ENCODE assay signal across 10 mouse cellular contexts in the genomic region with DNA sequence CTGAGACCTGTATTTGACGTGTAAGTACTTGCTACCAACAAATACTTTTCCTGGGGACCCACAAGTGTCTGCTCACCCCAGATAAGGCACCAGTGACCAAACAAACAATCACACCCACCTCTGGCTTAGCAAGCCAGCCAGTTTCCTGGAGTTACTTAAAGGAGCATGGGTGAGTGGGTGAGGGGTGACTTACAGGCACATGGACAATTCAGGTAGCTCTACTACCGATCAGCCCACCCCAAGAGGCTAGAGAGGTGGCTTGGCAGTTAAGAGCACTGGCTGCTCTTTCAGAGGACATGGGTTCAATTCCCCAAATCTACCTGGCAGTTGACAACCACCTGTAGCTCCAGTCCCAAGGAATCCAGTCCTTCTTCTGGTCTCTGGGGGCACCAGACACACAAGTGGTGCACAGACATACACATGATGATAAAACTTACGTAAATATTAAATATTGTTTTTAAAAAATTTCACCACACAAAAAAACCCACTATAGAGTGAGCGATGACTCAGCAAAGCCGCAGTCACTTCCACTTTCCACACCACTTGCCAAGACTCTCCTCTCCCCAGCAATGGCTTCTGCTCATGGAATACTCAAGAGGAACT. TPM values are rescaled to one million over a fixed set of nuclear protein-coding genes. Genes with fewer than 3 reads are reported as not detected.
DNase-seq lines count a peak whose midpoint lies in the region; ATAC-seq and TF ChIP-seq lines count a peak whose summit lies in the region.
"Had no signal": no experiment of that assay in that cellular context is flagged by ENCODE, and none has a peak within 500 bp of the region (broad histone marks: within the 10 kb centered on the region; RNA-seq: fewer than 3 reads in every experiment).

No protein-coding gene starts in this region.

- H3K27ac ChIP-seq in forebrain, embryonic 10.5 days = peak overlapping the region; percentile 48; the same call in 1 of the 2 replicates
- no peak overlapping the region for H3K27ac ChIP-seq in forebrain, embryonic 11.5 days (ENCODE audit: low read depth, low read length)
- H3K27ac ChIP-seq in CH12.LX (ENCODE audit: insufficient read depth, low read depth) = no peak overlapping the region
- H3K27ac ChIP-seq: limb, embryonic 15.5 days had no signal

- no peaks in the 10 kb centered on the region for H3K36me3 ChIP-seq in forebrain, embryonic 10.5 days (replicated peaks)
- no peaks in the 10 kb centered on the region for H3K36me3 ChIP-seq in forebrain, embryonic 11.5 days (ENCODE audit: control insufficient read depth, insufficient read depth, low read length)
- H3K36me3 ChIP-seq in CH12.LX (replicated peaks in 1 of 2; ENCODE audit: control insufficient read depth in 1 of 2, insufficient read depth in 1 of 2, low read length in 1 of 2) = no peaks in the 10 kb centered on the region
- H3K36me3 ChIP-seq: limb, embryonic 15.5 days had no signal

- no peak for TF ChIP-seq EP300 in CH12.LX (IDR thresholded peaks at IDR 0.05; ENCODE audit: low read length)

- TF ChIP-seq RAD21 in CH12.LX (IDR thresholded peaks at IDR 0.05; ENCODE audit: low read depth, low read length) = no peak

- dilution Hi-C loops in CH12.LX (cut with MboI; ENCODE audit: extremely low pct_ligation_motif_present, extremely low pct_unique_long_range_greater_than_20kb, low sequenced_read_pairs) = no loop called here

- H3K9ac ChIP-seq in forebrain, embryonic 11.5 days (ENCODE audit: low read length) = no peak overlapping the region
- H3K9ac ChIP-seq in CH12.LX (ENCODE audit: insufficient read depth, low read depth) = no peak overlapping the region
- H3K9ac ChIP-seq: limb, embryonic 15.5 days had no signal

- peaks cover 4% of the 10 kb centered on the region; the same call in 1 of the 2 replicates for H3K4me1 ChIP-seq in forebrain, embryonic 10.5 days
- no peaks in the 10 kb centered on the region for H3K4me1 ChIP-seq in forebrain, embryonic 11.5 days (replicated peaks; ENCODE audit: control insufficient read depth, insufficient read depth, low read length)
- H3K4me1 ChIP-seq in CH12.LX (ENCODE audit: control insufficient read depth in 1 of 2, insufficient read depth in 2 of 2) = peaks cover 9 to 31% of the 10 kb centered on the region in 2 experiments
- H3K4me1 ChIP-seq: limb, embryonic 15.5 days had no signal

- DNase-seq in forebrain, embryonic 10.5 days (ENCODE audit: extremely low spot score, low spot score) = no peak
- no peak for DNase-seq in forebrain, embryonic 11.5 days (ENCODE audit: low spot score)
- DNase-seq in CH12.LX (ENCODE audit: extremely low read depth) = no peak
- DNase-seq in frontal cortex, postnatal 14 days (ENCODE audit: low spot score in 2 of 2) = no peak
- no peak for DNase-seq in adrenal gland, postnatal 10 days
- no peak for DNase-seq in cerebellum, postnatal 4 days (ENCODE audit: low spot score in 2 of 2)
- DNase-seq: right cerebral cortex, adult 18-20 months had no signal

- no peaks in the 10 kb centered on the region for H3K27me3 ChIP-seq in forebrain, embryonic 10.5 days (ENCODE audit: poor library complexity, severe bottlenecking)
- H3K27me3 ChIP-seq in forebrain, embryonic 11.5 days (ENCODE audit: control insufficient read depth, insufficient read depth, low read length) = no peaks in the 10 kb centered on the region
- H3K27me3 ChIP-seq in CH12.LX (replicated peaks) = no peaks in the 10 kb centered on the region
- H3K27me3 ChIP-seq: limb, embryonic 15.5 days had no signal

- no peak overlapping the region for H3K4me3 ChIP-seq in forebrain, embryonic 10.5 days
- H3K4me3 ChIP-seq in forebrain, embryonic 11.5 days (ENCODE audit: low read depth, low read length) = no peak overlapping the region
- no peak overlapping the region for H3K4me3 ChIP-seq in CH12.LX (replicated peaks in 1 of 3; ENCODE audit: low read depth in 2 of 3, low read length in 2 of 3, poor library complexity in 1 of 3)
- H3K4me3 ChIP-seq: limb, embryonic 15.5 days had no signal

- no peak for TF ChIP-seq POLR2A in CH12.LX (IDR thresholded peaks at IDR 0.05; ENCODE audit: low read depth, low read length)

- 90% methylated on average over 5 of the region's 5 CpGs for WGBS in forebrain, embryonic 10.5 days
- WGBS in forebrain, embryonic 11.5 days = 89% methylated on average over 5 of the region's 5 CpGs

- H3K4me2 ChIP-seq in forebrain, embryonic 11.5 days (ENCODE audit: low read depth, low read length, severe bottlenecking) = no peak overlapping the region
- no peak overlapping the region for H3K4me2 ChIP-seq in CH12.LX (ENCODE audit: insufficient read depth, low read depth, poor library complexity, severe bottlenecking)
- H3K4me2 ChIP-seq: limb, embryonic 15.5 days had no signal

- no peak for ATAC-seq in forebrain, embryonic 11.5 days (replicated peaks; ENCODE audit: low FRiP score)
- peak; percentile 62 to 87 for ATAC-seq in hematopoietic stem cell, adult 5-6 weeks (replicated peaks in 1 of 2; ENCODE audit: insufficient read depth in 1 of 2, low FRiP score in 2 of 2, low TSS enrichment in 1 of 2, low read depth in 1 of 2, poor library complexity in 2 of 2, severe bottlenecking in 2 of 2)
- peak; percentile 47; the same call in 1 of the 2 replicates for ATAC-seq in monocyte, adult 5-6 weeks (replicated peaks; ENCODE audit: insufficient number of reproducible peaks, low FRiP score, low TSS enrichment, poor library complexity, severe bottlenecking)

- in situ Hi-C loops in CH12.LX (cut with MboI; ENCODE audit: low pct_ligation_motif_present, low pct_unique_long_range_greater_than_20kb, low sequenced_read_pairs) = no loop called here

- no peaks in the 10 kb centered on the region for H3K79me2 ChIP-seq in CH12.LX (replicated peaks; ENCODE audit: control insufficient read depth, extremely low read depth, insufficient read depth, poor library complexity, severe bottlenecking)

- H3K9me3 ChIP-seq in forebrain, embryonic 10.5 days = no peaks in the 10 kb centered on the region
- H3K9me3 ChIP-seq in forebrain, embryonic 11.5 days (ENCODE audit: control insufficient read depth, low read length) = no peaks in the 10 kb centered on the region
- peaks cover under 1% of the 10 kb centered on the region for H3K9me3 ChIP-seq in CH12.LX (replicated peaks; ENCODE audit: low read length)
- H3K9me3 ChIP-seq: limb, embryonic 15.5 days had no signal

- no peak for TF ChIP-seq CTCF in CH12.LX (conservative IDR thresholded peaks at IDR 0.05 in 1 of 2, IDR thresholded peaks at IDR 0.05 in 1 of 2; ENCODE audit: low read depth in 2 of 2, low read length in 2 of 2)

TF ChIP-seq in CH12.LX, 34 proteins besides CTCF, POLR2A, EP300 and RAD21:
- TF ChIP-seq ZNF384 (IDR thresholded peaks at IDR 0.05; ENCODE audit: low read depth, low read length) (no peak), MAFK (IDR thresholded peaks at IDR 0.05; ENCODE audit: insufficient replicate concordance, low read length) (peak; percentile 74)
TF ChIP-seq in CH12.LX: peak in this region for 1.

RNA-seq across cellular contexts. Expression of gene Fads1, which starts 9.5 kb away (rescaled TPM):
- 171 and 180 TPM in 2 replicates for polyA plus RNA-seq in forebrain, embryonic 10.5 days (2016; fragmentation: Nextera tagmentation; extraction: Ambion mirVana)
- polyA plus RNA-seq in forebrain, embryonic 11.5 days (2014; fragmentation: Nextera tagmentation; extraction: Ambion mirVana) = 192 and 196 TPM in 2 replicates
- total RNA-seq in CH12.LX (2012; rRNA removed) (34.8 and 37.2 TPM in 2 replicates), CH12.LX (2014; rRNA removed) (30.5 and 30.6 TPM in 2 replicates)
- 37.6 and 44.7 TPM in 2 replicates for polyA plus RNA-seq in CH12.LX (2012; ENCODE audit: insufficient read length, low read depth)
- total RNA-seq in hematopoietic stem cell, adult 5-6 weeks (2017) = 25.9 and 34.0 TPM in 2 replicates
- total RNA-seq in monocyte, adult 5-6 weeks (2017) = 2.2 to 5.1 TPM (median 2.3 TPM) in 3 replicates
- 100 to 1,000 TPM; 177 to 270 TPM for total RNA-seq in adrenal gland, postnatal 10 days (2021)

RNA-seq across cellular contexts. Expression of gene Tmem258, which starts 30.6 kb away (rescaled TPM):
- 362 and 373 TPM in 2 replicates for polyA plus RNA-seq in forebrain, embryonic 10.5 days (2016; fragmentation: Nextera tagmentation; extraction: Ambion mirVana)
- polyA plus RNA-seq in forebrain, embryonic 11.5 days (2014; fragmentation: Nextera tagmentation; extraction: Ambion mirVana) = 320 and 330 TPM in 2 replicates
- total RNA-seq in CH12.LX (2012; rRNA removed) (344 and 357 TPM in 2 replicates), CH12.LX (2014; rRNA removed) (148 and 164 TPM in 2 replicates)
- polyA plus RNA-seq in CH12.LX (2012; ENCODE audit: insufficient read length, low read depth) = 179 and 253 TPM in 2 replicates
- total RNA-seq in hematopoietic stem cell, adult 5-6 weeks (2017) = 102 and 111 TPM in 2 replicates
- 129 to 133 TPM (median 132 TPM) in 3 replicates for total RNA-seq in monocyte, adult 5-6 weeks (2017)
- 100 to 1,000 TPM; 166 to 181 TPM for total RNA-seq in adrenal gland, postnatal 10 days (2021)

RNA-seq across cellular contexts. Expression of gene Fen1, which starts 30.8 kb away (rescaled TPM):
- polyA plus RNA-seq in forebrain, embryonic 10.5 days (2016; fragmentation: Nextera tagmentation; extraction: Ambion mirVana) = 215 and 218 TPM in 2 replicates
- 151 TPM in 2 replicates for polyA plus RNA-seq in forebrain, embryonic 11.5 days (2014; fragmentation: Nextera tagmentation; extraction: Ambion mirVana)
- total RNA-seq in CH12.LX (2012; rRNA removed) (125 and 172 TPM in 2 replicates), CH12.LX (2014; rRNA removed) (156 and 167 TPM in 2 replicates)
- 111 and 119 TPM in 2 replicates for polyA plus RNA-seq in CH12.LX (2012; ENCODE audit: insufficient read length, low read depth)
- total RNA-seq in hematopoietic stem cell, adult 5-6 weeks (2017) = 85.9 and 90.2 TPM in 2 replicates
- total RNA-seq in monocyte, adult 5-6 weeks (2017) = 31.8 to 42.7 TPM (median 41.9 TPM) in 3 replicates
- 10 to 100 TPM; 20.7 to 21.9 TPM for total RNA-seq in adrenal gland, postnatal 10 days (2021)
